Mouse (Mus musculus) liver, adult (tissue): Measurements from ENCODE around the gene Itsn1.
A peak's percentile ranks its signal among the peaks of the same experiment; 100 is the strongest.

Experiments used
- GATA4 ChIP-seq: IDR thresholded peaks from 2 replicates; pipeline ENCODE4 v1.6.1; 2014; ENCODE audit warnings: mild to moderate bottlenecking, low read length; ENCODE audit not compliant: insufficient replicate concordance

The Itsn1 gene

DNA sequence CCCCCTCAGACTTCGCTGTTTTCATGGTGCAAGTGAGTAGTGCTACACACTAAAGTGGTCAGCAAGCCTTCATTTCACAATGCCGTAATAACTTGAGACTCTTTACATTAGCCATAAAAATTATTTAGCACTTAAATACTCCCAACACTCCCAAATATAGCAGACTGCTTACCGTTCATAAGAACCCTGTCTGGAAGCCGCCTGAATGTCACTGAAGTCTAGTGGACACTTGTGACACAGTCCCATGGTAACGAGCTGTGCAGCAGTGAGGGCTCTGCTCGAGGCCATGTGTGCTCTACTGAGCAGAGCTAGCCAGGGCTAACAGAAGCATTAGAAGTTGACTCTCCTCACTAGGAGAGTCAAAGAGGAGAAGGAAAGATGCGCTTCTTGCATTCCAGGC lies 81.2 kb downstream of the Itsn1 start:
- no peak for TF ChIP-seq GATA4

DNA sequence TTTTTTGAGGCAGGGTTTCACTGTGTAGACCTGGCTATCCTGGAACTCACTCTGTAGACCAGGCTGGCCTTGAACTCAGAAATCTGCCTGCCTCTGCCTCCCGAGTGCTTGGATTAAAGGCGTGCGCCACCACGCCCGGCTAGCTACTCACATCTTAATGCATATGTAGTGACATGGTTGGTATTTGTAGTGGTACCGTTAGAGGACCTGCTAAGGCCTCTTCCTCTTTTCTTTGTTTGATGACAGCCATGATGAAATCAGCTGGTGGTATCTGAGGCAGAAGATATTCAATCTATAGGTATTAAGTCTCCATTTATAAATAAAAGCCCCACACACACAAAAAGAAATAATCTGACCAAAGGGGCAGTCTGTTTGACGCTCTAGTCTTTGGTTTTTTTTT lies 82.3 kb downstream of the Itsn1 start:
- no peak for TF ChIP-seq GATA4

DNA sequence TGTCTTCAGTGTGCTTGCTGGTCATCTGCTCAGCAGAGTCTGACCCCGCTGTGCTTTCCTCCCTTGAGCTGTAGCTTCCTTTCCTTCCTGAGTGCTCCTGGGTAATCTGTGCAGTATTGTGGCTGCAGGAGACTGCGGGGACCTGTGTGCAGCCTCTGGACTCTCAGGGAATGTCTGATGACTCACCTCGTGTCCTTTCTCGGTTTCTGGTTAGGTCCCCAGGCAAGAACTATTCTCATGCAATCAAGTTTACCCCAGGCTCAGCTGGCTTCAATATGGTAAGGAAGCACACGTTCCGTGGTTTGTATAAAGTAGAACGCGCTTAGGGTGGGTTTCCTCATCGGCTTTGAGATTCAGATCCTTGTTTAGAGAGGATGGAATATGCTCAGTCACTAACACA lies 82.8 kb downstream of the Itsn1 start:
- no peak for TF ChIP-seq GATA4

DNA sequence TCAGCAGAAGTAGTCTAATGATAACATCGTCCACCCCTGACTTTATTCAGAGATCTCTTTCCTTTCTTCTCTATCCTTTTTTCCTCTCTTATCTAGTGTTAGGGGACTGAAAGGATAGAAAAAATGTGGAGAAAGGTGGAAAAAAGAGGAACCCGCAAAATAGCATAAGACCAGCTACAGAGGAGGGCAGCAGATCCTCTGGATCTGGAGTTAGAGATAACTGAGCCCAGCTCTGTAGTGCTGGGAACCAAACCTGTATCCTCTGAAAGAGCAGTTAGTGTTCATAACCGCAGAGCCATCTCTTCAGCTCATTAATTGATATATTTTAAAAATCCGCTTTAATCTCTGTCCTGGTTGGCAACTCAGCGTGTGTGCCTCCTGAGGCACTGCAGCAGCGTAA lies 84.5 kb downstream of the Itsn1 start:
- no peak for TF ChIP-seq GATA4

DNA sequence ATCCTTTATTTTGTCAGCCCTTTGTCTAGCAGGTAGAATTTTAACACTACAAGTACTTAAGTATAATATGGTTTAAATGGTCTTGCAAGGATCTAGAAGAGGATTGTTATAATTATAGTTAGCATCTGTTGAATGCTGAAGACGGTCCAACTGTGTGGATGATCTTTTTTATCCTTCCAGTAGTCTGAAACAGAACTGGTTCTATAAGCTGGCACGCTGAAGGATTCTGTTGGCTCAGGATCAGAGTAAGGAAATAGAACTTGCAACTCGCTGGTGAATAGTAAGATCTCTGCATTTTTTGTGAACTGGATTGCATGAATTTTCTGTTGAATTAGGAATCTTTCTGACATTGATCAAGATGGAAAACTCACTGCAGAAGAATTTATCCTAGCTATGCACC lies 86.0 kb downstream of the Itsn1 start:
- TF ChIP-seq GATA4: no peak

GRCm38 (mm10) chr16:91820299-91820698 lies 91.2 kb downstream of the Itsn1 start:
- no peak for TF ChIP-seq GATA4

DNA sequence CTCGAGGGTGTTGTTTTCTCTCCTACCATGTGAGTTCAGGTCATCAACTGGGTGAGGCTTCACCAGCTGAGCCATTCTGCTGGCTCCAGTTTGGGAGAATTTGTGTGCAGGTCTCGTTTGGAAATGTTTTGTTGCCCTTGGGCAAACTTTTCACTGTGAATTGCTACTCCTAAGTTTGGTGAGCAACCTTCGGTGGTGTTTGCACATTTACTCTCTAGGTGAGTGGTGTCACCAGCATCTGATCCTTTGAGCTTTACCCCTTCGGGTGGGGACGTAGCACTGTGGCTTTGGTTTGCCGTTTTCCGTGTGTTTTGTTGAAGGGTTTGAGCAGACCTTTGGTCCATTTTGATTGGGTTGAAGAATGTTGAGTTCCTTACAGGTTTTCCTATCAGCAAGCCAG lies 93.2 kb downstream of the Itsn1 start:
- no peak for TF ChIP-seq GATA4

DNA sequence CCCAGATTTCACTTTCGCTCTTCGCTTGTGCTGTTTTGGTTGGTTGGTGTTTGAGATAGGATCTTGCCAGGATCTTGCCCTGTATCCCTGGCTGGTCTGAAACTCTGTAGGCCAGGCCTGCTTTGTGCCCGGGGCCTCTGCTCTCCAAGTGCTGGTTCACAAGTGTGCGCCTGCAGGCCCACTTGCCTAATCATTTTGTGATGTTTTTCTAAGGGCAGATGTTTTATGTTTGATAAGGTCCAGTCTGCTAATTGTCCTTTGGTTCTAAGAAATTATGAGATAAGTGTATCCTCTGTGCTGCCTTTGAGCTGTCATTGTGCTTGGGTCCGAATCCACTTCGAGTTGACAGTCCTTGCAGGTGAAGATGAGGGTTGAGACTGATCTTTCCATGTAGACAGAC lies 93.7 kb downstream of the Itsn1 start:
- TF ChIP-seq GATA4: no peak

DNA sequence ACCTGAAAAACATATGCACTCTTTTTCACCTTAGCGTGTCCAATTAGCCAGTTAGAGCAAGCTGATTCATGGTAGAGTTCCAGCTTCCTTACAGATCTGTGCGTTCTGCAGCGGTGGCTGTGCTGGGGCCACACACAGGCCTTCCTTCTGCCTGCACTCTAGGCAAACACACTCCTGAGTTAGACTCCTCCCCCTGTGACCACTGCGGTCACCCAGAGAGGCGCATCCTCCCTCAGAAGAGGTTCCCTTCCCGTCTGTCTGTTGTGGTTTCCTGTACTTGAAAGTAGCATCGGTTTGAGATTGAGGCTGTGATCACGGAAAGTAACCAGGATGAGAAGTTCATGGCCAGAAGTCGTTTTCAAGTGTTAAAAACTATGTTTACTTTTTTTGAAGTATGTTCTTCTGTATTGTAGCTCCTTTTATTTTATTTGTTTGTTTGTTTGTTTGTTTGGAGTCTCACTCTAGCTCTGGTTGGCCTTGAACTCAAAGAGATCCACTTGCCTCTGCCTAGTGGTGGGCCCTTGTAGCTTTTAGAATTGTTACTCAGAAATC lies 96.8 kb downstream of the Itsn1 start:
- no peak for TF ChIP-seq GATA4

DNA sequence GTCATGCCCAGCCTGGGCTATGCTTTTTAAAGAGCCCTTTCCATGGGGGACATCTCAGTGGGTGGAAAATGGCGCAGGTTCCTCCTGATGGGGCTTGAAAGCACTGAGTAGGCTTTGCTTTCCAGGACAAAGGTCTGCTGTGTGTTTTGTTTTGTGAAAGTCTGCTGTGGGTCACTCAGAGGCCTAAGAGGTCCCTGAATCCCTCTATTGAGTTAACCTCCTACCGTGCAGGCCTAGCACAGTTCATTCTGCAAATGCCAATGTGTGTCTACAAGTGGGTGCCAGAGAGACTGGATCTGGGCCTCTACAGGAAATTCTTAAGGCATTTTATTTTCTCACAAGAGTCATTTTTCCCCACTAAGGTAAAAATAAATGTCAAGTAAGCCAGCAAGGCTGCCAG lies 97.8 kb downstream of the Itsn1 start:
- TF ChIP-seq GATA4: no peak

DNA sequence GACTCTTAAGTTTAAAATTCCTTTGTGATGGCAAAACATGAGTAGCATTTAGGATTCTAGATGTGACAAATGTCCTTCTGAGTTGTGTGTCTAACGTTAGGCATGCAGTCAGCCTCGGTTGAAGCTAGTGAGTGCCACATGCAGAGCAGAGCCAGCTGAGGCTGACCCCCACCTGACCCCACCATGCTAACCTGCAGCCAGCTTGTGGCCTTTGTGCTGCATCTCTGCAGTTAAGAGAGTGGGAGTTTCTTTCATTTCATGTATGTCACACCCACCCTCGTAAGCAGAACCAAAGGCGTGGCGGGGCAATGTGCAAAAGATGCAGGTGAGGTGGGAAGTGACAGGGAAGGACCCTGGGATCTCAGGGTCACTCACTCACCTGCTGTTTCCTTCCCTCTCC lies 98.4 kb downstream of the Itsn1 start:
- no peak for TF ChIP-seq GATA4

GRCm38 (mm10) chr16:91828160-91828559 lies 99.1 kb downstream of the Itsn1 start:
- no peak for TF ChIP-seq GATA4

- no peak for TF ChIP-seq GATA4
These were observed 99.5 kb downstream of the Itsn1 start for GRCm38 (mm10) chr16:91828603-91829002.

DNA sequence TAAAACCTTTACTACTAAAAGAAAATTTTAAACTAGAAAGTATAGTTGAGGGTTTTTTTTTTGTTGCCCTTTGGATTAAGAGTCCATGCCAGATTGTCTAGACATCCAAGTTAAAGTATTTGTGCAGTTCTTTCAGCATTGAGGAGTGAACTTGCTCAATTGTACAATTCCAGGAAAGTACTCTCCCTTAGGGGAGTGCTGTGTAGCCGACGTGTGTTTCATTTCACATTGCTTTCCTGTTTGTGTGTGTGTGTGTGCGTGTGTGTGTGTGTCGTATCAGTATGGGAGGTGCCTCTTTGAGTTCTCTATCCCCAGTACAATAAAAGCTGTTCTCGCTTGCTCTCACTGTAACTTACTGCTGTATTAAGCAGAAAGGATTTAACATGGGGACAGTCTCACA lies 100.0 kb downstream of the Itsn1 start:
- TF ChIP-seq GATA4: no peak

GRCm38 (mm10) chr16:91830260-91830659 lies 101.2 kb downstream of the Itsn1 start:
- no peak for TF ChIP-seq GATA4

DNA sequence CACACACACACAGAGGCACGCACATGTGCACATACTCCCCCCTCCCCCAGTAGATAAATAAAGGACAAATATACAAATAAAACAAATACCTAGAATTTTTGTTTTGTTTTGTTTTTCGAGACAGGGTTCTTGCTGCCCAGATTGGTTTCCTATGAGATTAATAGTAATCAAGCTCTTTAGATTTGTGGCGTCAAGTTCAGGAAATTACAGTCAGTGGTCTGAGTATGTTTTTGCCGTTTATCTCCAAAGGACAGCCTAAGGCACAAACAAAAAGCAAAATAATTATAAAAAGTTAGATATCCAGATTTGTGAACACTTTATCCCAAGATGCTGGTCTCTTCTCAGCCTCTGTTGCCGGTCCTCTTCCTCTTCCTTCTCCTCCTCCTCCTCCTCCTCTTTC lies 104.0 kb downstream of the Itsn1 start:
- 0 out of 2 replicates have a peak, but pooled peaks have one; percentile 61 for TF ChIP-seq GATA4

DNA sequence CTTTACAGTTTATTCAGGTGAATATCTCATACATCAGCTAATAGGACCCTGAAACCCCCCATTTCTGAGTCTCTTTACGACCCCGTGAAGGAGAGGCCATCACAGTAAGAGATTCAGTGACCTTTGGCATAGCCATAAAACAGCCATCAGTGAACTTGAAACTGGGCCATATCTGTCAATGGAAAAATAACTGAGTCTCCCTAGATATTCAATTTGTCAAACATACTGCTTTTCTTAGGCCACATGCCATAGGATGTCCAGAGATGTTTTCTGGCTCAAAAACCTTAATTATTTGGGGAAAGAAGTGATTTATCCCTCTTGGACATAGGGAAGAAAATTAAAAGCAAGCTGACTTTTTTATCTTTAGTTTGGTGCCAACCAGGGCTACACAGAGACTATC lies 104.5 kb downstream of the Itsn1 start:
- no peak for TF ChIP-seq GATA4

DNA sequence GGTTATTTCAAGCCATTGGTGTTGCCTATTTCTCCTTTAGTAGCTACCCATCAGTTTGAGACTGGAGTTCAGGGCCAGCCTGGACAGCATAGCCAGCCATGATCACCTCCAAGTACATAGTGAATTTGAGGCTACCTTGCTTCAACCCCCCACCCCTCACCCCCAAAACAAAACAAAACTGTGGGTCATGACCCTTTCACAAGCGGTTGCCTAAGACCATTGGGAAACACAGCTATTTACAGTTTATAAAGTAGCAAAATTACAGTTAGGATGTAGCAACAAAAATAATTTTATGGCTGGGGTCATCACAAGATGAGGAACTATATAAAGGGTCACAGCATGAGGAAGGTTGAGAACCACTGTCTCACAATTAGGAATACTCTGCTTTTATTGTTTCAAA lies 104.9 kb downstream of the Itsn1 start:
- no peak for TF ChIP-seq GATA4
